Mouse (Mus musculus): ENCODE measurements at regions not wholly inside any gene's neighbourhood (a gene's known extent, or its start where the extent isn't known, plus 50 kb on each side); places are given as distances from the start of the nearest gene placed in this dataset.

- no peak for DNase-seq (ENCODE audit: low read depth)
Observed at GRCm38 (mm10) chr9:82728652-82729051, 100.7 kb upstream of the Irak1bp1 start.

GRCm38 (mm10) chr9:82729646-82730045 lies 99.7 kb upstream of the Irak1bp1 start:
- DNase-seq (ENCODE audit: low read depth) = no peak

- DNase-seq (ENCODE audit: low read depth) = no peak
Observed at GRCm38 (mm10) chr9:82733024-82733585, 96.2 kb upstream of the Irak1bp1 start.

GRCm38 (mm10) chr9:82734959-82735358 lies 94.4 kb upstream of the Irak1bp1 start:
- no peak for DNase-seq (ENCODE audit: low read depth)

- DNase-seq (ENCODE audit: low read depth) = no peak
Observed at GRCm38 (mm10) chr9:82759979-82760378, 69.4 kb upstream of the Irak1bp1 start.

- DNase-seq (ENCODE audit: low read depth) = no peak
Observed at GRCm38 (mm10) chr9:82760682-82761468, 68.5 kb upstream of the Irak1bp1 start.

GRCm38 (mm10) chr9:82763651-82764050 lies 65.7 kb upstream of the Irak1bp1 start:
- DNase-seq (ENCODE audit: low read depth) = no peak
